Mouse (Mus musculus) liver, embryonic 16.5 days (tissue): ENCODE data around the gene Rnpep. TPM values are rescaled to one million over a fixed set of nuclear protein-coding genes. Genes with fewer than 3 reads are reported as not detected.
"Not testable (repeated sequence)": the region's sequence is repeated elsewhere in the genome, so short reads cannot be mapped to it uniquely, and the experiment has no call there.

Experiments
- ATAC-seq: fragments of 200-750 bp; cut with Nextera tagmentation; 2 replicates; pipeline ENCODE4 v1.8.0; 2017; ENCODE audit warnings: low read depth, mild to moderate bottlenecking, moderate number of reproducible peaks, moderate library complexity
- H3K27ac ChIP-seq: fragments of 300-500 bp; sonication (generic); 2 replicates; pipeline ENCODE4 v1.5.1; 2014; ENCODE audit warnings: mild to moderate bottlenecking, low read length
- H3K27me3 ChIP-seq: fragments of 300-500 bp; sonication (generic); 2 replicates; pipeline ENCODE4 v1.6.1; 2014; ENCODE audit warnings: low read depth, low read length, mixed read lengths; ENCODE audit not compliant: control insufficient read depth, insufficient read depth
- H3K36me3 ChIP-seq: fragments of 300-500 bp; sonication (generic); 2 replicates; pipeline ENCODE4 v1.6.1; 2014; ENCODE audit warnings: mild to moderate bottlenecking; ENCODE audit not compliant: control insufficient read depth, insufficient read depth
- H3K4me1 ChIP-seq: fragments of 300-500 bp; sonication (generic); 2 replicates; pipeline ENCODE4 v1.6.1; 2014; ENCODE audit warnings: low read depth, low read length, mixed read lengths; ENCODE audit not compliant: control insufficient read depth
- H3K4me2 ChIP-seq: fragments of 300-500 bp; sonication (generic); 2 replicates; pipeline ENCODE4 v1.6.1; 2014; ENCODE audit warnings: low read depth, low read length, mixed read lengths
- H3K4me3 ChIP-seq: fragments of 300-500 bp; sonication (generic); 2 replicates; pipeline ENCODE4 v1.5.1; 2014; ENCODE audit warnings: low read depth, mild to moderate bottlenecking, low read length
- H3K9ac ChIP-seq: fragments of 300-500 bp; sonication (generic); 2 replicates; pipeline ENCODE4 v1.6.1; 2014; ENCODE audit warnings: low read depth, low read length
- H3K9me3 ChIP-seq: fragments of 300-500 bp; sonication (generic); replicated peaks from 2 replicates; pipeline ENCODE4 v1.6.1; 2016; ENCODE audit warnings: low read length; ENCODE audit not compliant: control insufficient read depth
- WGBS: fragments of 180-500 bp; shearing (Covaris S2); extraction: QIAGEN DNeasy Blood & Tissue Kit; methylation state at CpG from one replicate; pipeline ENCODE4 v1.1.7; 2014; ENCODE audit not compliant: insufficient replicate concordance; 5-methylcytosine and 5-hydroxymethylcytosine counted together
- polyA plus RNA-seq: library from polyadenylated mRNA; unstranded; fragments of >200 nt; fragmentation: Nextera tagmentation; extraction: Ambion mirVana; gene quantifications from 2 replicates; pipeline ENCODE4 v1.2.1, GENCODE M21; 2015

Gene Rnpep
- polyA plus RNA-seq, 1 experiment from 2014 or later = 23.8 TPM

DNA sequence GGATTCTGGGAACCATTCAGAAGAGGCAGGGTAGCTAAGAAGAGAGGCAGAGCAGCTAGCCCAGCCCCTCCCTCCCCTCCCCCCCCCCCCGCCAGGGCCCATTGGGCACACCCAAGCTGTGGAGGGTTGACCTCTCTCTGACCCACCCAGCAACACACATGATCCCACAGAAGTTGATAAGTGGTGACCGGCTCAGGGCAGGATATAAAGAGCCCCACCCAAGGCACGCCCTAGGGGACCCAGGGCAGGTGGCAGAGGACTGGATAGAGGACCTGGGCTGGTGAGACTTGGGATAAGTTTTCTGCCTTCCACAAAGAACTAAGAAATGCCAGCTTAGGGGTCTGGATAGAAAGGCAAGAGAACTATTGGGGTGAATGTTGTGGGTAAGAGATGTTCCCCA, 33.2 kb downstream of the Rnpep start:
- ATAC-seq = peak; percentile 100
- H3K4me3 ChIP-seq = no peak overlapping the region
- peak overlapping the region; percentile 33 for H3K4me2 ChIP-seq
- no peaks in the 10 kb centered on the region; the same call in 1 of the 2 replicates for H3K27me3 ChIP-seq
- no peaks in the 10 kb centered on the region for H3K36me3 ChIP-seq
- H3K4me1 ChIP-seq = peaks cover 34% of the 10 kb centered on the region
- 9% methylated on average over 3 of the region's 3 CpGs for WGBS
- no peaks in the 10 kb centered on the region for H3K9me3 ChIP-seq
- H3K27ac ChIP-seq = peak overlapping the region; percentile 62
- H3K9ac ChIP-seq = no peak overlapping the region

DNA sequence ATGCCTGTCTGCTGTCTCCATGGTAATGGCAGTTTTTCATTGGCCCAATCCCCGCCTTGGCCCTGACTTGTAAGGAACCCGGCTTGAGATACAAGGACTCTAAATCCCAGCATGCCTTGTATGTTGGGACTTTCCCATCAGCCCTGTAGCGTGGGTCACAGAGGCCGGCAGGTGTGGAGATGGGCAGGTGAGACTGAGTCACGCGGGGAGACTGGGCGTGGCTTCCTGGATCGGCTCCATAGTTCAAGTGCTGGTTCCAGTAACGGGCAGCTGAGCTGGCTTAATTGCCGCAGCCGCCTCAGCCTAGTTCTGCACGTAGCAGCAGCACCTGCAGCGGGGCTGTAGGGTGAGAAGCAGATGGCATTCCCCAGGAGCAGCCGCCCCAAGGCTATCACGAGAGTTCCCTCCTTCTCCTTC, 35.4 kb downstream of the Rnpep start:
- no peaks in the 10 kb centered on the region for H3K9me3 ChIP-seq
- 21% methylated on average over 15 of the region's 15 CpGs for WGBS
- no peak overlapping the region for H3K4me2 ChIP-seq
- no peak overlapping the region for H3K27ac ChIP-seq
- no peaks in the 10 kb centered on the region for H3K36me3 ChIP-seq
- ATAC-seq = no peak
- peaks cover 40% of the 10 kb centered on the region for H3K4me1 ChIP-seq
- no peak overlapping the region for H3K9ac ChIP-seq
- H3K27me3 ChIP-seq = no peaks in the 10 kb centered on the region; the same call in 1 of the 2 replicates
- no peak overlapping the region for H3K4me3 ChIP-seq

DNA sequence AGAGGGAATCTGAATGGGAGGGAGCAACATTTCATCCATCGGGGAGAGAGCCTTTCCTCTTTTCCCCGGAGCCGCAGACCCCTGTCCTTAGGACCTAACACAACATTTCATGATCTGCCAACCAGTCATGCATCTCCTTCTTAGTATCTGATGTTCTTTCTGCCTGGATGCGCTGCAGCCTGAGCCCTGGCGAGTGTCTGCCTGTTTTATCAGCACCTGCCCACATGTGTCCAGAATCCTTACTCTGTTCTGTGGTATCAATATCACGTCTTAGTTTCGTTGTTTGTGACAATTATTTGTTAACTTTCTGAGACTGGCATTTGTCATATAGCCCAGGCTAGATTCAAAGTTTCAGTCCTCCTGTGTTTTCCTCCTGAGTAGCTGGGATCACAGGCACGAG, 39.9 kb downstream of the Rnpep start:
- Histone ChIP-seq H3K4me2 (no peak overlapping the region; the same call in 1 of the 2 replicates), H3K36me3 (no peaks in the 10 kb centered on the region), H3K9ac (no peak overlapping the region), H3K9me3 (no peaks in the 10 kb centered on the region), H3K4me3 (no peak overlapping the region), H3K27me3 (no peaks in the 10 kb centered on the region; the same call in 1 of the 2 replicates), H3K27ac (no peak overlapping the region), H3K4me1 (peaks cover 12% of the 10 kb centered on the region)
- peak; percentile 64 for ATAC-seq
- 43% methylated on average over 8 of the region's 8 CpGs for WGBS

DNA sequence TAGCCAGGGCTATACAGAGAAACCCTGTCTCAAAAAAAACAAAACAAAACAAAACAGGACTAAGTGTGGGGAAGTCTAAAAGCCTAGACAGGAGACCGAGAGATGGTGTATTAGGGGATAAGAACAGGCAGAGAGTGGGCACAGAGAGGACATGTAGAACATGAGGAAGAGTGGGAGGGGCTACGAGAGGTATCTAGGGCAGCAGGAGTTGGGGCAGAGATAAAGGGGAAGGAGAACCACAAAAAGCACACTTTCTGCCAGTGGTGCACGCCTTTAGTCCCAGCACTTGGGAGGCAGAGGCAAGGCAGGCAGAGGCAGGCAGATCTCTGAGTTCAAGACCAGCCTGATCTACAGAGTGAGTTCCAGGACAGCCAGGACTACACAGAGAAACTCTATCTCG, 43.7 kb downstream of the Rnpep start:
- H3K4me2 ChIP-seq, H3K4me3 ChIP-seq, H3K27ac ChIP-seq, H3K4me1 ChIP-seq, H3K9ac ChIP-seq, H3K9me3 ChIP-seq, H3K27me3 ChIP-seq, H3K36me3 ChIP-seq: not testable (repeated sequence)
- ATAC-seq = peak; percentile 77
- WGBS = 33% methylated on average over 4 of the region's 4 CpGs

DNA sequence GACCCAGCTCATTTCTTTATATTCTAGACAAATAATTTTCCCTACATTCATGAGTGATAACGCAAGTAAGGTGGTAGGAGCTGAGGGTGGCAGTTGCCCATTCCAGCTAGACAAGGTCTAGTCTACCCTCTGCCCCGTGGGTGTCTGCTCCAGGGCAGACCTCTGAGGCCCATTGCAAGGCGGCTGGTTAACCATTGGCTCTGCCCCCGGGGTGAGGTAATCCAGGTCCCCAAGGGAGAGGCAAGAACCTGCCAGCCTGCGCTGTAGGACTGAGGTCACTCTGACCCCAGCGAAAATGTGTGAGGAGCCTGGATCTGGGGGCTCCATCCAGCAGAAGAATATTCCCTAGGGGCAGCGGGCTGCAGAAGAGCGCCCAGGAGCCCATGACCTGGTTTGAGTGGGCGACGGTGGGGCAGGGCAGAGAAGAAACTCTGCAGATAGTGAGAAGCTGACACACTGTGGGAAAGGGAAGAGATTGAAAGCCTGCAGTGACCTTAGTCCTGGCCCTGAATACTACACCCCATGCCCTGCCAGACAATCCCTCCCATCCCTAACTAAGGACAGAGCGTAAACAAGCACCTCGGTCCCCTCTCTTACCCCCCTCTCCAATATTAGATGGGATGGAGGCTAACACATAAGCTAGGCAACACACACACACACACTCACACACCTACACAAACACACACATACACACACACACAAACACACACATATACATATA, 46.6 kb downstream of the Rnpep start:
- no peaks in the 10 kb centered on the region for H3K36me3 ChIP-seq
- no peak overlapping the region for H3K27ac ChIP-seq
- no peak; the same call in 1 of the 2 replicates for ATAC-seq
- no peaks in the 10 kb centered on the region for H3K27me3 ChIP-seq
- no peak overlapping the region for H3K4me3 ChIP-seq
- H3K4me2 ChIP-seq = no peak overlapping the region
- H3K9me3 ChIP-seq = no peaks in the 10 kb centered on the region
- 60% methylated on average over 12 of the region's 12 CpGs for WGBS
- no peaks in the 10 kb centered on the region; the same call in 1 of the 2 replicates for H3K4me1 ChIP-seq
- no peak overlapping the region for H3K9ac ChIP-seq

DNA sequence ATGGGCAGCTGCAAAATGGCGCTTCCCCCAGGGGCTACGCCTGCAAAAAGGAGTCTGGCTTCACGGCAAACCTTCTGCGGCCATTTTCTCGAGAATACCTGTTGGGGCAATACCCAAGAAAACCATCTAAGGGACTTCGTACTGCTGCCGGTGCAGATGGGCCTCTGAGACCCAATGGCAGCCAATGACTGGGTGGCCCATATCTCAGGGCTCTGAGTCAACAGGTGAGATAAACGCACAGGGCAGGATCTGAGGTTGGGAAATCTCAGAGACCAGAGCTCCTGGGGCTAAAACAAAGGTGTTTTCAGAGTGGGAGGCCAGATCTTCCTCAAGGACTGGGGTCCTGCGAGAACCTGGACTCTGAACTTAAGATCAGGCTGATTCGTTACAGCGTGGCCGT, 49.1 kb downstream of the Rnpep start:
- Histone ChIP-seq H3K9me3 (no peaks in the 10 kb centered on the region), H3K4me1 (no peaks in the 10 kb centered on the region), H3K4me3 (no peak overlapping the region), H3K4me2 (no peak overlapping the region), H3K27me3 (no peaks in the 10 kb centered on the region), H3K9ac (no peak overlapping the region), H3K27ac (no peak overlapping the region), H3K36me3 (no peaks in the 10 kb centered on the region)
- ATAC-seq = no peak
- WGBS = 78% methylated on average over 12 of the region's 12 CpGs

DNA sequence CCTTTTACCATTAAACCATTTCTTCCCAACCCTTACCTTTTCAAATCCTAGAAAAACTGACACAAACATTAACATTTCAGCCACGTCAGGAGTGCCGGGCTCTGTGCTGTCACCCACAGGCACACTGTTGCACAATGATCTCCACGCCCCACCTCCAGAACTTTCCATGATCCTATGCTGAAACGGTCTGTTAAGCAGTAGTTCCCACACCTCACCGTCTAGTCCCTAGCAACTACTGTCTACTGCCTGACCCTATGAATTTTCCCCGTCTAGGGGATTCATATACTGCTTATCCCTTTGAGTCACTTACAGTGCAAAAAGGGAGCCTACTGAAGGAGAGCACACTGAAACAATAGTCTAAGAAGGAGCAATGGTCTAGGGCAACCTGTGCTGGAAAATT, 49.9 kb downstream of the Rnpep start:
- no peak overlapping the region for H3K4me2 ChIP-seq
- no peaks in the 10 kb centered on the region for H3K4me1 ChIP-seq
- no peak overlapping the region for H3K9ac ChIP-seq
- ATAC-seq = no peak
- no peak overlapping the region for H3K4me3 ChIP-seq
- H3K27ac ChIP-seq = no peak overlapping the region
- 64% methylated on average over 6 of the region's 6 CpGs for WGBS
- H3K27me3 ChIP-seq = no peaks in the 10 kb centered on the region
- no peaks in the 10 kb centered on the region for H3K36me3 ChIP-seq
- H3K9me3 ChIP-seq = no peaks in the 10 kb centered on the region

DNA sequence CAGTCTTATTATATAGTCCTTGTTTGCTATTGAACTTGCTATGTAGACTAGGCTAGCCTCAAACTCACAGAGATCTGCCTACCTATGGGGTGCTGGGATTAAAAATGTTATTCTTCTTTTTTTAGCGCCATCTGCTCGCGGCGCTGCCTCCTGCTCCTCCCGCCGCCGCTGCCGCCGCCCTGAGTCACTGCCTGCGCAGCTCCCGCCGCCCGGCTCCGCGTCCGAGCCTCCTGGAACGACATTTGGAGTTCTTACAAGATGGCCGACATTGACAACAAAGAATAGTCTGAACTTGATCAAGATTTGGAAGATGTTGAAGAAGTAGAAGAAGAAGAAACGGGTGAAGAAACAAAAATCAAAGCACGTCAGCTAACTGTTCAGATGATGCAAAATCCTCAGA, 52.0 kb downstream of the Rnpep start:
- ATAC-seq = not testable (repeated sequence)

DNA sequence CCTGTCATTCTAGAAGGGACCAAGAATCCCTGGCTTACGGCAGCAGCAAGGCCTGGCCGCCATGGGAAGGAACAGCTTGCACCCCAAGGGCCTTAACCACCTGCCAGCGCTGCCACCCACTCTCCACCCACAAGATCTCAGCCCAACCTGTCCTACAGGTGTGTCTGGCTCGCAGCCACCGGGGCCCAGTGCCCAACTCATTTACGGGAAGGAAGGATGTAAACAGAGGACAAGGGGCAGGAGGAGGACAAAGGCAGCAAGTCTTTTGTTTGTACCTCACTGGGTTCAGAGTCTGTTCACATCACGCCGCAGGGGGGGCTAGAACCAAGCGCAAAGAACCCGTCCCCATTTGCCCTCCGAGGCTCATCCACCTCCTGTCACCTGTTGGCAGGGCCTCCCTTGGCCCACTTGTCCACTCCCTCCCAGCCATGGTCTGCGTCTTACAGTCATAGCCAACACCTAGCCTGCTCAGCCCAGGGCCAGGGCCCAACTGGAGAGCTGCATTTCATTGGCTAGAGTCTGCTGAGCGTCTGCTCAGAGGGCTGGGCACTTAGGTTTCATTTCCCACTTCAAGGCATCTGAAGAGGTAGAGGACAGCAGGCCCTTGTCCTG, 56.4 kb downstream of the Rnpep start:
- H3K27me3 ChIP-seq = no peaks in the 10 kb centered on the region
- WGBS = 78% methylated on average over 13 of the region's 13 CpGs
- no peaks in the 10 kb centered on the region for H3K36me3 ChIP-seq
- H3K4me3 ChIP-seq = no peak overlapping the region
- H3K27ac ChIP-seq = no peak overlapping the region
- no peaks in the 10 kb centered on the region for H3K9me3 ChIP-seq
- no peak overlapping the region for H3K9ac ChIP-seq
- H3K4me2 ChIP-seq = no peak overlapping the region
- no peaks in the 10 kb centered on the region for H3K4me1 ChIP-seq
- no peak for ATAC-seq

More for the DNA sequence above, 52.0 kb downstream of the Rnpep start:
- H3K9me3 ChIP-seq, H3K4me3 ChIP-seq, H3K4me1 ChIP-seq, H3K27me3 ChIP-seq, H3K4me2 ChIP-seq, H3K36me3 ChIP-seq, H3K9ac ChIP-seq, H3K27ac ChIP-seq: not testable (repeated sequence)
- WGBS = 69% methylated on average over 20 of the region's 20 CpGs
